Mouse (Mus musculus) embryonic fibroblast, embryonic 13.5 days (primary cell): ENCODE results near the gene Sdhaf3.

Experiments used
- CTCF ChIP-seq: IDR thresholded peaks from 2 replicates; pipeline ENCODE4 v1.5.1; 2011; ENCODE audit warnings: mild to moderate bottlenecking, control low read depth, low read length, moderate library complexity, borderline replicate concordance; ENCODE audit not compliant: insufficient read depth
- POLR2A ChIP-seq: IDR thresholded peaks from 2 replicates; pipeline ENCODE4 v1.6.1; 2011; ENCODE audit warnings: low read depth, mild to moderate bottlenecking, control low read depth, low read length, moderate library complexity

- no peak for TF ChIP-seq CTCF
- no peak for TF ChIP-seq POLR2A
These were observed 43.2 kb downstream of the Sdhaf3 start for GRCm38 (mm10) chr6:6999015-6999414.
